In genomic region chr3:53620978-53621377, GRCm38 (mm10) we compare ENCODE assay signal across 6 mouse cellular contexts.
"Had no signal": no experiment of that assay in that cellular context is flagged by ENCODE, and none has a peak within 500 bp of the region (broad histone marks: within the 10 kb centered on the region; RNA-seq: fewer than 3 reads in every experiment).

No protein-coding gene starts in this region.

- ATAC-seq: liver, embryonic 12.5 days had no signal

- H3K9me3 ChIP-seq: kidney, embryonic 15.5 days; liver, embryonic 12.5 days; midbrain, embryonic 12.5 days had no signal

- H3K4me2 ChIP-seq: kidney, embryonic 15.5 days; liver, embryonic 12.5 days; midbrain, embryonic 12.5 days had no signal

- H3K4me3 ChIP-seq: kidney, embryonic 15.5 days; left cerebral cortex, adult 2 months; liver, embryonic 12.5 days; midbrain, embryonic 12.5 days had no signal

- H3K27me3 ChIP-seq: kidney, embryonic 15.5 days; liver, embryonic 12.5 days; midbrain, embryonic 12.5 days had no signal

- DNase-seq: right cerebral cortex, postnatal 14 days; thymus, postnatal 36 days had no signal

- H3K27ac ChIP-seq: kidney, embryonic 15.5 days; left cerebral cortex, adult 2 months; liver, embryonic 12.5 days; midbrain, embryonic 12.5 days had no signal

- H3K36me3 ChIP-seq: kidney, embryonic 15.5 days; liver, embryonic 12.5 days; midbrain, embryonic 12.5 days had no signal

- H3K4me1 ChIP-seq: liver, embryonic 12.5 days; midbrain, embryonic 12.5 days had no signal

- H3K9ac ChIP-seq: kidney, embryonic 15.5 days; liver, embryonic 12.5 days; midbrain, embryonic 12.5 days had no signal
